Mouse (Mus musculus) kidney, adult 11 months (tissue): ENCODE measurements around the gene Esr1.
A peak's percentile ranks its signal among the peaks of the same experiment; 100 is the strongest.
"Not testable (repeated sequence)": the region's sequence is repeated elsewhere in the genome, so short reads cannot be mapped to it uniquely, and the experiment has no call there.

ENCODE experiments used
- DNase-seq: peaks from one replicate; pipeline ENCODE4 v3.0.0; 2022

The Esr1 gene

DNA sequence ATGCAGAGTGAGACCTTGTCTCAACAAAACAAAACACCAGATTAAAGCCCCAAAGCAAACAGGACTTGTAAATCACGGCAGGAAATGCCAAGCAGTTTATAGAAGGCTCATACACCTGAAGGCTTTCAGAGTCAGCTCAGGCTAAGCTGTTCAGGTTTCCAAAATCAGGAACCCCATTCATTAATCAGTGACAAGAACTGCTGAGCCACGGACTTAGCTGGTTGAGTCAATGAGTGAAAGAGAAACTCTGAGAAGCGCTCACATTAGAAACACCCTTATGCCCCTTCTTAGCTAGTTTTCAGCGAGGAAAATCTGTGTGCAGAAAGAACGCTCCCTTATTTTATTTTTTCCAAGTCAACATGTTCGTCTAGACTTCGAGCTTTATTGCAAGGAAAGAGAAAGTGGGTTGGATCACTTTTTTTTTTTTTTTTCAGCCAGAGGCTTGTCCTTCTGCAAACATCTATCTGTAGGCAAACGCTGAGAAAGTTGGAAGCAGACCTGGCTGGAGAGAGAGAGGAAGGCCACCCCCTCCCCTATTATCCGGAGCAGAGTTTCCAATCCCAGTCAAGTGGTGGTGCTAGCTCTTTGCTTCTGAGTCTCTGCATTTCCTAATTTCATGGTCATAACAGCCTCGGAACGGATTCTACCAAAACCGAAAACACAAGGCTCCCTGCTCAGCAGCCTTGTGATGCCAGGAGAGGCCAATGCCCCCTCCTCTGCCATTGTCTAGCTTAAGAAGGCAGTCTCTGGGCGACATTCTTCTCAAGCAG lies at the start of gene Esr1:
Gene Esr1 (plus strand): TSS at position 208 of the 770 bp plus-strand sequence.
- DNase-seq, result peak; percentile 40

DNA sequence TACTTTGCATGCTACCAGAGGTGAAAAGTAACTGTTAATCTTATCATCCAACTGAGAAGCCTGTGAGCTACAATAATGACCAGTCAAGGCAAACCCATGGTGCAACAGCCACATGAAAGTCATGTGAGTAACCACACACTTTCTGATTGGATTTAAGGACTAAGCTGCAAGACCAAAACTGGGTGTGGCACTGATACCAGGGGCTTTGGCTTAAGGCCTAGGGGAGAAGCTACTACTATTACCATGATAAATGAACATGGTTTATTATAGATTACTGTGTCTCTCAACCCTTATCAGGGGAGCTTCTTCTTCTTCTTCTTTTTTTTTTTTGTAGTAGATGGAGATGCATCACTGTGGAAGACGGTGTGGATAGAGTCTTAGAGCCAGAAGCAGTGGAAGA lies 46.2 kb upstream of the Esr1 start:
- DNase-seq, result no peak

DNA sequence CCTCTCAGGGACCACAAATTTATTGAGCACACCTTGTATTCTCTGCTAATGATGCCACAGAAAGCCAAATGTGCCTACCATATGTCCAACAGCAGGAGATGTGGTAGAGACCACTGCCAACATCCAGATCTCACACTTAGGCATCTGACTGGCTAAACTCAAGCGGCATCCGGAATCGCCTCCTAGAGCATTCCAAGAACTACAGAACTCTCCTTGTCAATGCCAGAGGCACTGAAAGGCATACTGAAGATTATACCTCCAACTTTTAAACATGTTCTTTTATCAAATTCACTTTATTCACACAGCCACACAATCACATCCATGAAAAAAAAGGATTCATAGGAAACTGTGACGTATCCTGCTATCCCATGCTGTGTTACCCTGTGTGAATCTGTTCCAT lies 40.6 kb upstream of the Esr1 start:
- DNase-seq, result no peak

DNA sequence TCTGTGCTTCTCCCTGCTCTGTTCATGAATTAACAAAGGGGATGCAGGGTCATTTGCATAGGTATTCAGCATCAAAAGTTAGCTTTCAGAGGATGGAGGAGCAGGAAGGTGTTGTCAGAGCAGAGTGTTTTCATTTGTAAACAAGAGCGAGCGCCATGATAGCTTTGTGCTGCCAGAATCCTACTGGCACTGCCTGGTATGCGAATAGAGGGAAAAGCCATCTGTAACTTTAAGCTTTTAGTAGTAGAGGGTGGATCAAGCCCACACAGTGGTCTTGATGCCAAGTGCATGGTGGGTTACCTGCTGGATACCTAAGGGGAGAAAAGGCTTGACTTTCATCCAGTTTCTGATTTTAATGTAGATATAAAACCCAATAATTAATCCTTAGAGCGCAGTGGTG lies 40.1 kb upstream of the Esr1 start:
- no peak for DNase-seq

DNA sequence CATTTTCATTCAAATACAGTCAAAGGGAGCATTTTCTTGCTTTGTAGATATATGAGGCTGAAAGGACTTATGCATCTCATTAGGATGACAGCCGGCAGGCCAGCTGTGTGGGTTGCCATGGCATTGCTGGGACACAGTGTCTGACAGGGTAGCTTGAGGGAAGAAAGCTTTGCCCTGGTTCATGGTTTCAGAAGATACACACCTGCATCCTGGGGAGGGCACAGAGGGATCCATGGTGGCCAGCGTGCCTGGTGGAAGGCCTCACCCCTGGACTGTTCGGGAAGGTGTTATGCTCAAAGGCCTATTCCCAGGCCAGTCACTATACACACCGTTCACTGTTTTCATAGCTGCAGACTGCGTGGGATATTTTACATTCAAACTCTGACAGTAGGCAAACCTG lies 29.5 kb upstream of the Esr1 start:
- DNase-seq, result no peak

DNA sequence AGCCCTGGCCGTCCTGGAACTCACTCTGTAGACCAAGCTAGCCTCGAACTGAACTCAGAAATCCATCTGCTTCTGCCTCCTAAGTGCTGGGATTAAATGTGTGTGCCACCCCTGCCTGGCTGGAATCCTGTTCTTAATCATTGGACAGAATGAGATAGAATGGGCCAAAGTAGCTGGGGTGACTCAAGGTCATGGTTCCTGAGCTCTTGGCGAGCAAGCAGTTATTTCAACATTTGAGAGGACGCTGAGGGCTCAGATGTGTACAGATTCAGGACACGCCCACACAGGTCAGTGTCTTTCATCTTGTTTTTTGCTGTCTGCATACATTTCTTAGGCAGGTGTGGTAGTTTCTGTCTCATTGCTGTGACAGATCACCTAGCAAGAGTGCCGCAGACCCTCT lies 24.7 kb upstream of the Esr1 start:
- no peak for DNase-seq

DNA sequence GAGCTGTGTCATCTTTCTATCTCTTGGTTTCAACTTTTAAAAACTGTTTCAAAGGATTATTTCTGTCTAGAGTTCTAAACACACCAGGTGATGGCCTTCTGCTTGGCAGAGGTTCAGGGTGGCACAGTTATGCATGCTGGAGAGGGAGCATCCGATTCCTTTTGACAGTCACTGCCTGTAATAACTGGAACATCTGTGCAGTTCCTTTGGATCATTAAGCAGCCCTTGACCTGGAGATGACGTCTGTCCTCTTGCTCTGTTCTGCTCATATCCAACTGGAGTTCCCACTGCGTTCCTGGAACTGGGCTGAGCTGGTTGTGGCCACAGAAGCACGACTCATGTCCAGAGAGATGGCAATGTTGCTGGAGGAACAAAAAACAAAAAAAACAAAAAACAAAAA lies 21.8 kb upstream of the Esr1 start:
- no peak for DNase-seq

DNA sequence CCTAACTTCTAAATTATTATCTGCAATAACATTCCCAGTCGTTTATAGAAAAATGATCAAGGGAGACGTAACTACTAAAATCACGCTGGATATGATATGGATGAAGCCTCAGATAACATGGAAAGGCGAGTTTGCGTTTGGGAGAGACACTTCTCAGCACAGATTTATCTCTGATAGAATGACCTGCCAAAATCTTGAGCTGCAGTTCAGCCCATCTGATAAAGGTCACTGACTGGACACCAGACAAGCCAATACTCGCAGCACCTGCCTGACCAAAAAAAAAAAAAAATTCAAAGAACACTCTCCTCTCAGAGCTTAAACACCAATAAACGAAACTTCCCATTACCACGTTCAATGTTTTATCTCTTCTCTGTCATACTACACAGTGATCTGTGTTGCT lies 20.4 kb upstream of the Esr1 start:
- DNase-seq, result no peak

DNA sequence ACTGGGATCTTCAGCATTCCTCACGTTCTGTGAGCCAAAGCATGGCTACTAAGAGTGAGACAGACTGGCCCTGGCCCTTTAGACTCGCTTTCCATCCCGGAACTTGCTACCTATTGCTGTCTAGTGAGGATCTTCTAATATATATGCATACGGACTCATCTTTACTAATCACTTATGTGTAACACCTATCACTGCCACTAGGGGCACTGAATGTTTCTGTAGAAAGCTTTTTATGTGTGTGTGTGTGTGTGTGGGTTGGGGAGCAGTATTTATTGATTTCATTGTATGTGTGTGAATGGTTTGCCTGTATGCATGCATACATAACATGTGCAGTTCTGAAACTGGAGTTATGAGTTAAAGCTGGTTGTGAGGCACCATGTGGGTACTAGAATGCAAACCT lies 17.6 kb upstream of the Esr1 start:
- DNase-seq, result no peak

DNA sequence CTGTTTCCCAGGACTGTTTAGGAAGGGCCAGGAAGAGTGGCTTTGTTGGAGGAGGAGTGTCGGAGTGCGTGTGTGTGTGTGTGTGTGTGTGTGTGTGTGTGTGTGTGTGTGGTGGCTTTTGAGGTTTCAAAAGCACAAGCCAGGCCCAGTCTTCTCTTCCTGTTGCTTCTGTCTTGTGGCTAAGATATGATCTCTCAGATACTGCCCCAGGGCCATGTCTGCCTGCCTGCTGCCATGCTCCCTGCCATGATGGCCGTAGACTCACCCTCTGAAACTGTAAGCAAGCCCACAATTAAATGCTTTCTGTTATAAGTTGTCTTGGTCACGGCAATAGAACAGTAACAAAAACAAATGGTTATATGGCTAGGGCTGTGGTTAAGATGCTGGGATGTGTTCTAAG lies 14.2 kb upstream of the Esr1 start:
- no peak for DNase-seq

DNA sequence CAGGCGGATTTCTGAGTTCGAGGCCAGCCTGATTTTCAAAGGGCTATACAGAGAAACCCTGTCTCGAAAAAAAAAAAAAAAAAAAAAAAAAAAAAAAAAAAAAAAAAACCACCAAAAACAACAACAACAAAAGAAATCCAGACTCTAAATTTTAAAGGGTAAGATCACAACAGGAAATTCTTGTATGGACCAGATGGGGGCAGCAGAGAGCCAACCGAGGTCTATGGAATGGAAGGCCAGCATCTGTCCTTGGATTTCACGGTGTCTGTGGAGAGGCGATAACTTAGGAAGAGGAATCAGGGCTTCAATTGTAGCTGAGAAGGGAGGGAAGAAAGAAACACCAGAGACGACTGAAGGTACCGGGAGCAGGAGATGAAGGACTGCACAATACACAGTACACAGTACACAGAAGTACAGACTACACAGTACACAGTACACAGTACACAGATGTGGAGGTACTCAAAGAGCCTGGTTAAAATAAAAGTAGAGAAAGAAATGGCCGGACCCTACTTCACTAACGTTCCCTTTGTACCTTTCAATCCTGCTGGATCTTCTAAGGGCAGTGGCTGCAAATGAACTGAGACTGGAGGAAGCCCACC lies 13.1 kb upstream of the Esr1 start:
- DNase-seq, result no peak

DNA sequence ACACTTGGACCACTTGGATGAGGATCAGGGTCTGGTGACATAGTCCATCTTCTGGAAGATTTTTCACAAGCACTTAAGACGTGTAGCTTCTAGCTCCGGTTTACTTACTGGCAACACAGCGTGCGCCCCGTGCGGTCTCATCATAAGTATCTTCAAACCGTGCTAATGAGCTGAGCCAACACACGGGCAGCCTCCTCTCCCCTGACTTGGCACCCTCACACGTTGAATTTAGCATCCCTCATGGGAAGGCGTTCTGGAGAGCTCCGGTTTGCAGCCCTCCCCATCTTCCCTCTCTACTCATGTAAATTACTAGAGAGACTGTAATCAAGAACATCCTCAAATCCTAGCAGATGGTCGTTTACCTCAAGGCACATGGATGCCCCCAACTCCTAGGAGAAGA lies 12.5 kb upstream of the Esr1 start:
- DNase-seq, result no peak

DNA sequence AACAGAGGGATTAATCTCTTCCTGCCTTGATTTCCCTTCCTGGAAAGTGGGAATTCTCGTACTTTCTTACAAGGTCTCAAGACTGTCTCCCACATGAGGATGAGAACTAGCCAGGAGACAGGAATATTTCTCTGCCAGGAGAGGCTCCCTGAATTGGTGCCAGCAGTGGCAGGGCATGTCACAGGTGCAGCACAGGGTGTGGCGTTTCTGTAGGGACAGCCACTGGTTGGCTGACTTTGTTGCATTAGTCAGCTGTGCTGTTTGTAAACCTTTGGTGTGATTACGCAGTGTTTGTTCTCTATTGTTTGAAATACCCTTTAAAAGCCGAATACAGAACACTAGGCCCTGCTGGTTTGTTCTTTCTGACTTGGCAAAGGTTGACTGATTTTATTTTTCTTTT lies 11.8 kb upstream of the Esr1 start:
- no peak for DNase-seq

DNA sequence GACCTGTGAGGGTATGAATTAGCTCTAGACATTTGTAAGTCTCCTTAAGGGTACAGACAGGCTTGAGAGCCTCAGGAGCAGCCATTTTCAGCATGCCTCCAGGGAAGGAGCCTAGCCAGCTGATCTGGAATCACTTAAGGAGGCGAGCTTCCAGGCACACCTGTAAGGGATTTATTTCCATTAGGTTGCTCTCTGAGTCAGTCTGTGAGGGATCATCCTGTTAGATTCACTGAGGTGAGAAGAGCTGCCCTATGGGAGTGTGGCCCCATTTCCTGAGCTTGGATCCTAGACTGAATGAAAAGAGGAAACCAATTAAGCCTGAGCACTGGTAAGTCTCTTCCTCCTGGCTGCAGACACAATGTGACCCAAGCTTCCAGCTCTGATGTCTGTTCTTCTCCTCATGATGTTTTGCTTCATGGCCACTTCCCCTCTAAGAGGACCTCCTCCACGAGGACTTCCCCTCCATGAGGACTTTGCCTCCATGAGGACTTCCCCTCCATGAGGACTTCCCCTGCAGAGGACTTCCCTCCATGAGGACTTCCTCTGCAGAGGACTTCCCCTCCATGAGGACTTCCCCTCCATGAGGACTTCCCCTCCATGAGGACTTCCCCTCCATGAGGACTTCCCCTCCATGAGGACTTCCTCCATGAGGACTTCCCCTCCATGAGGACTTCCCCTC lies 10.5 kb upstream of the Esr1 start:
- no peak for DNase-seq

DNA sequence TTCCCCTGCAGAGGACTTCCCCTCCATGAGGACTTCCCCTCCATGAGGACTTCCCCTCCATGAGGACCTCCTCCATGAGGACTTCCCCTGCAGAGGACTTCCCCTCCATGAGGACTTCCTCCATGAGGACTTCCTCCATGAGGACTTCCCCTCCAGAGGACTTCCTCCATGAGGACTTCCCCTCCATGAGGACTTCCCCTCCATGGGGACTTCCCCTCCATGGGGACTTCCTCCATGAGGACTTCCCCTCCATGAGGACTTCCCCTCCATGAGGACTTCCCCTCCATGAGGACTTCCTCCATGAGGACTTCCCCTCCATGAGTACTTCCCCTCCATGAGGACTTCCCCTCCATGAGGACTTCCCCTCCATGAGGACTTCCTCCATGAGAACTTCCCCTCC lies 9.8 kb upstream of the Esr1 start:
- not testable (repeated sequence) for DNase-seq

DNA sequence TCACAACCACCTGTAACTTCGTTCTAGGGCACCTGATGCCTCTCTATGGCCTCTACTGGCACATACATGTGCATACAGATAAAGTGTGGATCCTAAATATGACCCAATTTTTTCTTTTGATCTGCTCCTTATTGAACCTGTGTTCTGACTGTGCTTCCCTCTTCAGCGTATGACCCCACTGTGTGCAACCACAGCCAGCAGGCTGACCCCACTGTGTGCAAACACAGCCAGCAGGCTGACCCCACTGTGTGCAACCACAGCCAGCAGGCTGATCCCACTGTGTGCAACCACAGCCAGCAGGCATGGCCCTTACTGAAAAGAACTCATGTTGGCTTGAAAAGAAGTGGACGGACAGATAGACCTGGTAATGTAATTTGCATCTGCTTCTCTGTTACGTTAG lies 8.9 kb upstream of the Esr1 start:
- DNase-seq, result no peak

DNA sequence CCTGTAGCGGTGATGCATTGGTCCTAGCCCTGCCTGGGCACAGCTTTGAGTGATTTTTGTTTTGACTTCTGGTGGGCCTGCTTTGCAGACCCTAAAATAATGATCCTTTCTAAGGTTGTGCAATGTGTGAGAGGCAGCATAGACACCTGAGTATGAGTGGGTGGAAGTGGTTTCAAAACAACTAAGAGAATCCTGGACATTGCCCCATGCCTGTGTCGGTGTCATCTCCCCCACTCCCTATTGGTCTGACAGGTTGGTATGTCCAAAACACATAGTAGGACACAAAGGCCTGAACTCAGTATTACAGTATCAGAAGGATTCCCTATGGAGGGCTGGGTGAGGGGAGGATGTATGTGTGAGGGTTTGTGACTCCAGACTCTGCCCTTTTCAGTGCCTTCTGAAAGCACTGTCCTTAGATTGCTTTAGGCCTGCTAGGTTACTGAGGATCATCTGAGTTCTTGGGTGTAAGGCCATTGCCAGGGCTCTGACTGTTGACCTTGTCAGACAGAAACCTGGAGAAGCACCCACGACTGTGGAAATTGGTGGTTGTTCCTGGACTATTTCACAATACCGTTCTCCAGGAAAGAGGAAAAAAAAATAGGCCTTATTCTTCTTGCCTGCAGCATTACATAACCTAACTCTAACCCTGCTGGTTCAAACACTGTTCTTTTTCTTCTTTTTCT lies 6.7 kb upstream of the Esr1 start:
- no peak for DNase-seq

DNA sequence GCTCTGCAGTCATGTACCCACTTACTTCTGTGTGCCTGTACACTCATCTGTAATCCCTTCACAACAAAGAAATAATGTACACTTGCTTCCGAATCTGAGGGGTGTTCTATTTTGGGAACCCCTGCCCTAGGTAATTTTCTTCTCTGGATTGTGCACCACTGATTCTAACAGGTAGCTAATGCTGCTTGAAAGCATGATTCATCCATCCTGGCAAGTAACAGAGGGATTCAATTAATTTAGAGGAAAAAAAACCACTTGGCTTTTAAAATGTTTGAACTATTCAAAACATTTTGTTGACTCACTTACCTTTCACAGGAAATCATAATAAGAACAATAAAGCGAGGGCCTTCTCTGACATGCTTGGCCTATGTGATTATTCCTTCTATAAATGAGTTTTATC lies 1.2 kb upstream of the Esr1 start:
- no peak for DNase-seq

DNA sequence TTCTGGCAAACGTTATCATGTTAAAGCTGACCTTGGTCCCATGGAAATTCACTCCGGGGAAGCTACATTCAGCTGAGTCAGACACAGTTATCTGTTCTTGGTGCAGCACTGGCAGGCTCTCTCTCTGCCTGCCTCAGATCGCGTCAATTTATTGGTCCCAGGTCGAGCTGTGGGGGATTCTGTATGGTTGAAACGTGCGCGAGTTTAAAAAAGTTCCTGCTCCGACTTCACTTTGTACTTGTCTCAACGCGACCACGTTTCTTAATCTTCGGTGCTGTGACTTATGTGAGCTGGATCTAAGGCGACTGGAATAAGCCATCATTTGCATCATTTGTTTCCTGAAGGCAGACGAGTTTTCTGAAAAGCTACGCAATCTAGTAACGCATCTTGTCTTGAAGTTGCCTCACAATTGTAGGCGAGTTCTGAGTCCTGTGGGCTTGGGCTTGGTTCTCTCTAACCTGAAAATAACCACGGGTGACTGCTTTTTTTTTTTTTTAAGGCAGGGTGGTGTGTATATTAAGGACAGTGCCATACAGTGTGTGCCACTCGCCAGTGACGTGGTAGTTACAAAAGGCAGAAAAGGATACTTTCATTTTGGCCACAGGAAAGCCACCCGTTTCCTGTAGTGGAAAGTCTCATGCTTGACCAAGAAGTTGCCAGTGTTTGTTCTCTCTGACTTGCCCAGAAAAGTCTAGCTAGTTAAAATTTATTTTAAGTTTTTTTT lies 1.1 kb downstream of the Esr1 start:
- DNase-seq, result no peak

DNA sequence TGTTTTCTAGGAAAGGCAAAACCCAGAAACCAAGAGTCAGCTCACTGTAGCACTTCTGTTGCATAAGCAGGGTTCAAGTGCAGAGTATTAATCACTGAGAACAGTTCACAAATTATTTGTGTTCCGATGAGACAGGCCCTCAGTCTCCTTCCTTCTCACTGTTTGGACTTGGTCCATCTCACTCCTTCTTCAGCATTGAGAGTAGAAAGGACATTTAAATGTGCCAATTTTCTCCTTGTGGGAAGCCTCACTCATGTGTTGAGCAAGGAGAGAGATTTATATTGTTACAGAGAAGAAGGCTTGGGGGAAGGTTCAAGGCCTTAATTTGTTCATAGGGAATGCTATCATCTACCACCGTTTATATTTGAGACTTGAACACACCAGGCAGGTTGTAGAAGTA lies 6.6 kb downstream of the Esr1 start:
- DNase-seq, result no peak

DNA sequence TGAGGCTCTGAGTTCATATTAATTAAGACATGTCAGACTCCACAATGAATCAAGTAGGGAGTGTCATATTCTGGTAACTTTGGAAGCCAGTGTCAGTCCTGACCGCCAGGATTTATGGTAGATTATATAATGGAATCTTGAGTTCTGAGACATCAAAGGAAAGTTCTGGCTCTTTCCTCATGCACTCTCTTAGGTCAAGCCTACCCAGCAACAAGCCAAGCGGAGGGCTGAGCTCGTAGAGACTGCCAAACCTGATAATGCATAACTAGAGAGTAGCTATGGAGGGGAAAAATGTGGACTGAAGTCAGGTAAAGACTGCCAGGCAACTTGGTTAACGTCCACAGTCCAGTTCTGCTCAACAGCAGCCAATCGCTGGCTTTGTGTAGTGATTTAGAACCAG lies 7.3 kb downstream of the Esr1 start:
- peak; percentile 71 for DNase-seq

DNA sequence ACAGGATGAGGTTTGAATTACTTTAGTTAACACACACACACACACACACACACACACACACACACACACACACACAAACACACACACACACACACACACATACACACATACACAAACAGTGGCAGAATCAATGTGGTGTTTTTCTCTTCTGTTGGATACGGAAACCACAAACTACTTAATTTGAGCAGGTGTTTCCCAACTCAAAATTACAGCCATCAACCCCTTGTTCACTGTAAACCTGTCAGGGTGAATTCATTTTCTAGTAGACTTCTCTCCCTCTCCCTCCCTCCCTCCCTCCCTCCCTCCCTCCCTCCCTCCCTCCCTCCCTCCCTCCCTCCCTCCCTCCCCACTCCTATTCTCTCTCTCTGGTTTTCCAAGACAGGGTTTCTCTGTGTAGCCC lies 8.0 kb downstream of the Esr1 start:
- not testable (repeated sequence) for DNase-seq
